Mouse (Mus musculus): ENCODE data around the gene Aste1.

- TF ChIP-seq POLR2A (IDR thresholded peaks at IDR 0.05; ENCODE audit: extremely low read depth, insufficient read depth, low read length) (no peak), CTCF (IDR thresholded peaks at IDR 0.05; ENCODE audit: extremely low read depth, insufficient read depth, low read length) (no peak)
These were observed 7.8 kb upstream of the Aste1 start for GRCm38 (mm10) chr9:105387403-105387802.

Data from cortical plate, adult 2 months (tissue).